Mouse (Mus musculus) heart, postnatal 14 days (tissue): ENCODE results near the gene Ivl. TPM values are rescaled to one million over a fixed set of nuclear protein-coding genes. Genes with fewer than 3 reads are reported as not detected.

Experiments used
- DNase-seq, 2 experiments: peaks; one replicate each; pipeline ENCODE4 v3.0.0; 2021 to 2022
- intact Hi-C: fragments of 180-260 bp; cut with DNase I; formaldehyde crosslinking; loops from one replicate; pipeline ENCODE4 v1.15.1; 2025
- long read RNA-seq, 2 experiments: library from polyadenylated mRNA; stranded (forward); transcript quantifications; one replicate each; pipeline ENCODE4 v2.0.0; 2021
- total RNA-seq, 2 experiments: library from RNA; stranded (reverse); gene quantifications; 2 replicates each; pipeline ENCODE4 v1.2.3; 2021

Ivl gene
- total RNA-seq = not detected
- long read RNA-seq, experiment 1 = 0 reads
- long read RNA-seq, experiment 2 = 0 reads

DNA sequence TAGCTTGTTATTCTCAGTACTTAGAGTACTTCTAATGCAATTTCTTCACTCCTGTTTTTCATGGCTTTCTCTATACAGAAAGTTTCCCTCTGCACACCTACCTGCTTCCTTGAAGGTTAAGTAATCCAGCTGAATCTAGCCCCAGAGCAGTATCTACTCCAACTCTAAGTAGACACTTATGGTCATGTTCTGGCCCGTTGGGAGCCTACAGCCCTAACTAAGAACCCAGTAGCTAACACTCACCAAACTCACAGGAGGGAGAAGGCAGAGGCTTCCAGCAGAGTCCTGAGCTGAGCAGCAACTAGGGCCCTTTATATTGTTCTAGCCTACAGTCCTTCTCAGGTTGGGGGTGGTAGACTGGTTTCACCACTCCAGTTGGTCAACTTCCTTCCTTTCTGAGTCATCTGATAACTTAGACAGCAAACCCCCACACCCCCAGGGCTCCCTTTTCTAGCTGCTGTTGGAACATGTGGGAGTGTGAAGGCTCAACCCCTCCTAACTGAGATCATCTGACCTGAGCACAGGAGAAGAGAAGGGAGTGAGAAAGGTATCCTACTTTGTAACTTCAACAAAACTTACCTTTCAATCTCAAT, at the start of gene Ivl:
Ivl (minus strand) TSS at position 287 of the 593 bp plus-strand sequence.
- intact Hi-C loops = no loop called here
- DNase-seq = no peak

DNA sequence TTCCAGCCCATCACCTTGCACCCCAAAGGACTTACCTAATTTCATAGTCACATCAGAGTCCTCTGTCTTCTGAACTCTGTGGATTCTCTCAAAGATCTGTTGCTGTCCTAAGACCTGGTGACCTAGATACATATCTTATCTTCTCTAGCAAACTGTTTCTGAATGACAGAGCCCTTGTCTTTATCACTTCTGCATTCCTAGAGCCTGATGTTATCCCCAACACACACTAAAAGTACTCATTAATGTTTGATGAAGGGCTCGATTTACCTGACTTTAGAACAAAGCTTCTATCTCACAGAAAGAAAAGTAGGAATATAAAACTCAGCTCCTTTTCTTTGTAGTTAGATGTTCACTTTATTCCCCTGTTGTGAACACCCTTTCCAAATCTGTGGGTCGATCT, 48.0 kb upstream of the Ivl start, which contains the start of gene Lce6a:
Lce6a (minus strand) TSS at position 101 of the 400 bp plus-strand sequence.
- no peak for DNase-seq
- intact Hi-C loops = no loop called here

DNA sequence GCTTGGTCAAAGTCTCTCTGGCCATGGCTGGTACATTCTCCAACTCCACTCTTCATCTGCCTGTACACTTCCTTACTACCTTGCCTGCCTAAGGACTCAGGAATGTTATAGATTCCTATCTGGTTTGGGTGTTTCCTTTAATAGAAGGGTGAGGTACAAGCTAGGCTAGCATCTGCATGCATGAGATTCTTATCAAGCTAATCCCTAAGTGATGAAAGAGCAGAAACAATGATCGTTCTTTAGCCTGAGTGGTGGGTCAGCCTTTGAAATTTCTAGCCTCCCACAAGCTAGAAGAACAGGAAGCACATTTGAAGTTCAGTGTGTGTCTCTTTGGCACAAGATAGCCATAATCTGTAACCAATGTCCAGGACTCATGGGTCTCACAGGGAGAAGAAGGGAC, 36.3 kb upstream of the Ivl start:
- intact Hi-C loops = no loop called here
- no peak for DNase-seq

GRCm38 (mm10) chr3:92607392-92607791, 33.9 kb upstream of the Ivl start, which contains the start of gene 2210017I01Rik:
TSS of gene 2210017I01Rik (minus strand) at chr3:92607492.
- no peak for DNase-seq
- intact Hi-C loops = no loop called here

DNA sequence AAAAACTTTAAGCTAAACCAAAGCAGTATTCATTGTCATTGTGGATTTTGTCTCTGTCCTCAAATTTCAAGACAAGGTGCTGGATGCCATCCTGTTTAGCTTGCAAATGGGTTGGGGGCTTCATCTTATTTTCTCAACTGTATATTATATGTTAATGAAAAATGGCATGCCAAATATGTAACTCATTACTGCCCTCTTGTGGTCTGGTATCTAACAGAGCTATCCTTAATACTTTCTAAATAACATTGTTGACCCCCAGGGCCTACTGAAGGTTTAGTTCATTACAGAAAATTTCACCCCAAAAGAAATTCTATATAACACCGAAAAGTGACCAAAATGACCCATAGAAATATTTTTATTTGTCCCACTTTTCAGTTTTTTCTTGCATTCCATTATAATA, 28.6 kb upstream of the Ivl start:
- no peak for DNase-seq
- intact Hi-C loops = loop anchor here (5.0 kb wide), 1 partner anchor 450 kb away; no protein-coding TSS in a partner anchor

- DNase-seq = no peak
- intact Hi-C loops = loop anchor here (5.0 kb wide), 1 partner anchor 448 kb away; no protein-coding TSS in a partner anchor
Measured at GRCm38 (mm10) chr3:92600456-92600855, 26.9 kb upstream of the Ivl start.

- intact Hi-C loops = loop anchor here (5.0 kb wide), 1 partner anchor 448 kb away; no protein-coding TSS in a partner anchor
- no peak for DNase-seq
Measured at GRCm38 (mm10) chr3:92599973-92600372, 26.4 kb upstream of the Ivl start.

DNA sequence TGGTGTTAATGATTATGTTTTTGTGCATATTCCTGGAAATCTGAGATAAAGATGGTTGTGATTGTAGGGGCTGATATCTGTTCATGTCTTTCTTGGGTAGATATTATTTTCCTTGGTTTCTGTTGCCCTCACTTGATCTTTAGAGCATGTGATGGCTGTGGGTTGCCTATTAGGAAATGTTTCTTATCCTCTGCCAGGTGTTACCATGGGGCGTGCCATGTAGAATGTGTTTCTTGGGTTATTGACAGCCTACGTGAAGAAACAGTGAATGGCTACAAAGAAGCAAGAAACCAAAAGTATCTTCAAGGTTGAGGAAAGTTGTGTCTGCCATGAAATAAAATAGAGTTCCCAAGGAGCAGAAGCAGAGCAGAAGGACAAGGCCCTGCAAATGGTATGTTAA, 24.9 kb upstream of the Ivl start:
- intact Hi-C loops = no loop called here
- no peak for DNase-seq

GRCm38 (mm10) chr3:92588858-92589257, 15.3 kb upstream of the Ivl start, which contains the start of gene Smcp:
TSS of gene Smcp (minus strand) at chr3:92588997.
- intact Hi-C loops = no loop called here
- DNase-seq = no peak

- intact Hi-C loops = no loop called here
- no peak for DNase-seq
Measured at GRCm38 (mm10) chr3:92587190-92587589, 13.7 kb upstream of the Ivl start.

- no peak for DNase-seq
- intact Hi-C loops = no loop called here
Measured at GRCm38 (mm10) chr3:92585055-92585454, 11.5 kb upstream of the Ivl start.

DNA sequence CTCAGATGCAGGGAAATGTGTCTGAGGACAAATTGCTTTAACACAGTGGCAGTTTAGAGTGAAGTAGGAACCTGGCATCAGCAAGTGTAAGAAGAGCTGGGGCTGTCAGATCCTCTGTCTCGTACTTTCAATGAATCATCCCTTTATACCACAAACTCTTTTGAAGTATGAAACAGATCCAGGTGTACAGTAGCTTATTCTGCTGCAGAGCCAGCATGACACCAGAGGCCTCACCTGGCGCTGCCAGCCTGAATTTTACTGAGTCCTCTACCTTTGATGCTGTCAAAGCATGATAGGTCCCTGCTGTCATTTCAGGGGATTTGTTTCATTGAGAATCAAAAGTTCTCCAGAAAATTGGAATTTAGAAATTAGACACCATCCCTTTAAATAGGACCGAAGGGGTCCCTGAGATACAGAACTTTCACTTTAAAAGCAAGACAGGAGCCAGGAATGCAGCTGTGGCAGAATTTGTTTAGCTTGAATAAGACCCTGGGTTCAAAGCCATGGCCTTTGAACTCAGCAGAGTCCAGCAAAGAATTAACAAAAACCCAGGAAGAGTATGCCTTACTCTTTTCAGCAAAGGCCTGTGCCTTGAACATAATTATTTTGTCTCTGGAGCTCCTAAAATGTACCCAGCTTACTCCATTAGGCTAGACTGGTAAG, 9.8 kb upstream of the Ivl start:
- intact Hi-C loops = no loop called here
- no peak for DNase-seq

- intact Hi-C loops = no loop called here
Measured at GRCm38 (mm10) chr3:92579508-92579907, 6.0 kb upstream of the Ivl start.

GRCm38 (mm10) chr3:92578652-92579413, 5.3 kb upstream of the Ivl start:
- intact Hi-C loops = no loop called here
- no peak for DNase-seq

More at GRCm38 (mm10) chr3:92579508-92579907, 6.0 kb upstream of the Ivl start:
- no peak for DNase-seq

GRCm38 (mm10) chr3:92572514-92573155, 900 bp downstream of the Ivl start:
- no peak for DNase-seq
- intact Hi-C loops = no loop called here

- DNase-seq = no peak
- intact Hi-C loops = no loop called here
Measured at GRCm38 (mm10) chr3:92568752-92569151, 4.8 kb downstream of the Ivl start.

GRCm38 (mm10) chr3:92565418-92565817, 8.1 kb downstream of the Ivl start:
- DNase-seq = no peak
- intact Hi-C loops = no loop called here

DNA sequence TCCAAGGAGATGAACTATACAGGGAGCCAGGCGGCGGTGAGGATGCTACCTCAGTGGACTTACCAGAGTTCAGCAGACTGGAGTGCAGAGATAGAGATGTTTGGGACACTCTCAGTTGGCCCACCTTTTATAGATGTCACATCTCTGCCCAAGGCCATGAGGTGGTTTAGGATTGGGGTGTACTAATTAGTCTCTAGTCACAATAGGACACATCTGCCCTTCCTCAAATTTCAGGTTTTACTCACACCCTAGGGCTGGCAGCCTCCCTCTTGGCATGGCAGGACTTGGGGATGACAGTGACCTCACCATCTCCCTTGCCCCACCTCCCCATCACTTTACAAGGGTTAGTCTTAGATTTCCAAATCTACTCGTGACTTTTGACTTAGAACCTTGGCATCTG, 39.1 kb downstream of the Ivl start, which contains the start of gene 2310046K23Rik:
2310046K23Rik (minus strand) TSS at position 101 of the 400 bp plus-strand sequence.
- intact Hi-C loops = no loop called here
- DNase-seq = no peak
